Mouse (Mus musculus): ENCODE data around the gene Ubtd1.

The Ubtd1 gene

DNA sequence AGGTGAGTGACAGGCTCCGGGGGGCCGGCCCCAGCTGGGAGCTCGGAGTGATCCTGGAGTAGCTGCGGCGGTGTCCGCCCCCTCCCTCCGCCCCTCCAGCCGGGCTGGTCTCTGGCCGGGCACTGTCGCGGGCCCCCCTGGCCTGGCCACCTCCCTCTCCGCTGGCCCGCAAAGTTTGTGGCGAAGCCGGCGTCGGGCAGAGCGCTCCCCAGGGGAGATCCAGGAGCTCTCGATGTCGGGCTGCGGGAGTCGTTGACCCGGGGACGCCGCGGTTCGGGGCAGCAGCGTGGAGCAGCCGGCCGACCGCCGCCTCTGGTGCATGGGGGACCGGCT lies at the start of gene Ubtd1:
Ubtd1 (plus strand) TSS at position 169 of the 333 bp plus-strand sequence.
- DNase-seq (ENCODE audit: low spot score), result no peak

DNA sequence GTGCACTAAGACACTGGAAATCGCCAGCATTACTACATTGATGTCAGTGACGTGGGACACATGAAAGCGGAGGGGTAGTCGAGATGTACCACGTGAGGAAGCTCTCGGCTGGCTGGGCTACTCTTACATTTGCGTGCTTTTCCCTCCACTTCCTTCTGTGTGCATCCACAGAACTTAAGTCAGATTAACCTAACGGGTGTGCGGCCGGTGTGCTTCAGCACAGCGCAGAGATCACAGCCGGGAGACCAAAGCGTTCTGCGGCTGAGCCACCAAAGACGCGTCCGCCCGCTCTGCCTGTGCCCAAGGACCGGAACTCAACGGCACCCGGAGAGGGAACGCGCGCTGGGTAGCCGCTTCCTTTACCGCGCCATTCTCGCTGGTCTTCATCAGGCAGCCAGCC lies 48.9 kb upstream of the Ubtd1 start:
- peak; percentile 32 for DNase-seq (ENCODE audit: low spot score)

DNA sequence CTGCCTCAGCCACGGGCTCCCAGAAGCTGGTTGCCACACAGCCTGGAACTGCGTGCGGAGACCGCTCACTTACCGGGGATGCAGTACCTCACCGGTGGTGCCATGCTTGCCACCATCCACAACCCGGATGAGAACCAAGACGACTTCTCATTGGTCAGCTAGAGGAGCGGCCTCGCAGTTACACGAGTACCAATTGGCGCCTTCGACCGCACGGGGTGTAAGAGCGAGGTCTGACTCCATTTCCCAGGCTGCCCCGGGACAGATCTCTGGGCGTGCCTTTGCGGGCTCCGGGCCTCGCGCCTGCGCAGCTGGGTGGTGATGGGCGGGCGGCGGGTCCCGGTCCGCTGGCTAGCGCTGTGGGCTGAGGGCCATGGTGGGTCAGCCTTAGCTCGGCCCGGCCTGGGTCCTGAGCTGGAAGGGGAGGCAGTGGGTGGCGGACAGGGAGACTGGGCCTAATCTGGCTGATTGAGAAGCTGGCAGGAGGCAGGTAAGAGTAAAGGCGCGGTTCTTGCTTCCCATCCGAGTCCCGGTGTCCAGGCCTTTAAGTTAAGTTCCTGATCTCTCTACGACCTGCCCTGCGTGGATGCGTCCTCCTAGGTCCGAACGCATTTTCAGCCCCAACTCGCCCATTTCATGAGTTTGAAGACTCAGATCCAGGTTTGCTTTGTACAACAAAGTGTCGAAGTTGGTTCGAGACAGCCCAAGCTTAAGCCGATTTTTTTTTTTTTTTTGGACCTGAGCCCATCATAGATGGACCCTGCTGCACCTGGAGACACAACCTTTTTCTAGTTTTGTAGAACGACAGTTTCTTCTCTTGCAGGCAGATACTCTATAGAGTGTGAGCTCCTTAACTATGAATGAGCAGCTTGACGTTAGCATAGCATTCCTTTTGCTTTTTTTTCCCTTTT lies 48.1 kb upstream of the Ubtd1 start, which contains the start of the genes Exosc1 and Zdhhc16:
Exosc1 (minus strand) TSS at position 245 of the 908 bp plus-strand sequence.
Zdhhc16 (plus strand) TSS at position 302 of the 908 bp plus-strand sequence.
- DNase-seq (ENCODE audit: low spot score), result peak; percentile 99

DNA sequence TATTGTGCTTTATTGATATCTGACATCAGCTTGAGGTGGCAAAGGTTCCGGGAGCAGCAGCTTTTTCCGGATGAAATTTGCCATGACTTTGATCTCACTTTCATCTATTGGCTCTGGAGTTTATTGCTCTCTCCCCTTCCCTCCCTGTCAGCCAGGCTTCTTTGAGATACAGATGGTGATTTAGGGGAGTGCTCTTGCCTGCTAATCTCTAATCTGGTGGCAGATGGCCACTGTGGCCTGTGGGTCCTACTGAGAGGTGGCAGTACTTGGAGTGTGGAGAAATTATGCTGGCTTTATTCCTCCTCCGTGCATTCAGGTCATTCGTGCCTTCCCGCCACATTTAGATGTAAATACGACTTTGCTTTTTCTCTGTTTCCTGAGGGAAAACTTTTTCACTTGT lies 47.4 kb upstream of the Ubtd1 start:
- no peak for DNase-seq (ENCODE audit: low spot score)

DNA sequence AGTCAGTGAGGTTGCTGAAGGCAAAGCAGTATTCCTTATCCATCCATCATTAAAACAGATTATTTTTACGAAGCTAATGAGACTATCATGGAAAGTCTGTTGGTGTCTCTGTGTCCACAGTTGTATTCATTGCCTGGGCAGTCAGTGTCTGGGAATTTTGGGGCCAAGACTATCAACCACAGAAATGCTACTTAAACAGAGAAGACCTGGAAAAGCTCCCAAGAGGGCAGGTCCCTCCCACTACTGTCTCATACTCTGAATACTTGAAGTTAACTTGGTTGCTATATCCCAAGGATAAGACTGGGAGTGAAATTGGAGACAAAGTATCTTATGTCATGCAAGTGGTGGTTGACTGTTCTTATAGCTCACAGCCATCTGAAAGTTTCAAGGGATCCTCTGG lies 45.6 kb upstream of the Ubtd1 start:
- no peak for DNase-seq (ENCODE audit: low spot score)

DNA sequence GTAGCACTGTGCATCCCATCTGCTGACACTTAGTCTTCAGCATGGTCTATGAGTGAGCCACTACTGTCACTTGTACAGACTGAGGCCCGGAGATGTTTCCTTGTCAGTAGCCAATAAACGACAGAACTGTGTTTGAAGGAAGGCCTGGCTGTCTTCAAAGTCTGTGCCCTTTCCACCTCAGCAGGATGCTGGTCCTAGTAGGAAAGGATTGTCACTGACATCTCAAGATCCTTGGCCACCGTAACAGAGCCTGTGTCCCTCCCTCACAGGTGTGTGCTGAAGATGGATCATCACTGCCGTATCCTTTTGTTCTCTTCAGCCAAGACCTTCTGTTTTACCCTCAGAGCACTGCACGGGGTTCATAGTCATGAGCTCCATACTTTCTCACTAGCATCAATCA lies 43.0 kb upstream of the Ubtd1 start:
- DNase-seq (ENCODE audit: low spot score), result no peak

DNA sequence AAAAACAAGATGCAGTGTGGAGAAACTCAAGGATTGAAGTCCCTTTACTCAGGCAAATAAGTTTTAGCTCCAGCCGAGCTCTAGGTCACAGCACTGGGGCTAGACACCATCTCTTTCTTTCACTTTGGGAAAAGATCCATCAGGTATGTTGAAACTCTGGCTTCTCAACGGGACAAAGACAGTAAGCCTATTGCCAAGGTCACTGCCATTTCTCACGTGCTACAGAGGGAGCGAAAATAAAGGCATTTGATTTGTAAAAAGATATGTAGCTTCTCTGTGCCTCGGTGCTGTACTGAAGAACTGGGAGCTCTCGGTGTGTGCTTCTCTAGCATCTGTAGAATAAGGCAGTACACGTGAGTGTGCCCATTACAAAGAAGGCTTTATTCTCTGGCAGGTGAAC lies 37.7 kb upstream of the Ubtd1 start:
- DNase-seq (ENCODE audit: low spot score), result no peak

DNA sequence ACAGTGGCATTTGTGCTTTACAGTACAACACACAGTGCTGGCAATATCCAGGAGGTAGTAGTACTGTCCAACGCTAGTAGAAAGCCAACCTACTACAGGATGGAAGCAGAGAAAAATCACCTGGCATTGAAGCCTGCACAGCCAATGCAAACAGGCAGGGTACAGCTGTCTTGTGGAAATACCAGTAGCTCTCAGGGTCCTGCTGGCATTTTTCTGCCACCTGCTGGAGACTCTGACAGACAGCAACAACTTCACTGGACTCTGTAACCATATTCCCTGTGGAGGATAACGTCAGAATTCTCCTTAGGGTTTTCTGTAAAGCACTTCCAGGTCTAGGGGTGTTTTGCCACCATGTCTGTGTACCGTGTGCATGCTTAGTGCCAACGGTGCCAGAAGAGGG lies 29.3 kb upstream of the Ubtd1 start:
- DNase-seq (ENCODE audit: low spot score), result no peak

DNA sequence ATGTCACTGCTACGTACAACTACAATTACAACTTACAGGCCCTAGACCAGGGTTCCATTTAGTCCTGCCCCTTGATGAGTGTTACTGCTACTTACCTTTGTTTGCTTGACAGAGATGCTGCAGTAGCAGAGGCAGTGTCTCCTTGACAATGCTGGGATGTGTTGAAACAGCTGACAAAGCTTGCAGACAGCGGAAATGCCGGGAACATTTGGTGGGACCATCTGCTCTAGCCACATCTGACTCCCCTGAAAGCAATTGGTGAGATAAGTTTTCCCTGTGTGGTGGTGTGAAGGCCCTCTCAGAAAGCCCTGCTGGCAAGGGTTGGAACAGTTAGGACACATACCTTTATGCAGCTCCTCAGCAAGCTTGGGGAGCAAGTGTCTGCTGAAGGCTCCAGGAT lies 28.0 kb upstream of the Ubtd1 start:
- DNase-seq (ENCODE audit: low spot score), result no peak

DNA sequence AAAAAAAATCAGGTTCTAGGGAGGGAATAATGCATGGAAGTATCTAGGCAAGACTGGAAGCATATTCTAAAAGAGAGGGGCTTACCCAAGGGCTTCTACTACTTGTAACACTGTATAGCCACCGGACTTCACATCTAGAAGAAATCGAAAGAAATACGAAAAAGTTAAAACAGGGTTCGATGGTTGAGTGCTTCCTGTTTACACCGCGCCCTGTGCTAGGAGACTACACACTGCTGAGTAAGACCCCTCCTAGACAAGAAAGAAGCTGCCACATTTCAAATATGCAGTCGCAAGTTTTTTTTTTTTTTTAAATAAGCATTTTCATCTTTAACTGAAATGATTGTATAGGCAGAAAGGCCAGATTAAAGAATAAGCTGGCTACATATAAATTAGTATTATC lies 11.9 kb upstream of the Ubtd1 start:
- no peak for DNase-seq (ENCODE audit: low spot score)

DNA sequence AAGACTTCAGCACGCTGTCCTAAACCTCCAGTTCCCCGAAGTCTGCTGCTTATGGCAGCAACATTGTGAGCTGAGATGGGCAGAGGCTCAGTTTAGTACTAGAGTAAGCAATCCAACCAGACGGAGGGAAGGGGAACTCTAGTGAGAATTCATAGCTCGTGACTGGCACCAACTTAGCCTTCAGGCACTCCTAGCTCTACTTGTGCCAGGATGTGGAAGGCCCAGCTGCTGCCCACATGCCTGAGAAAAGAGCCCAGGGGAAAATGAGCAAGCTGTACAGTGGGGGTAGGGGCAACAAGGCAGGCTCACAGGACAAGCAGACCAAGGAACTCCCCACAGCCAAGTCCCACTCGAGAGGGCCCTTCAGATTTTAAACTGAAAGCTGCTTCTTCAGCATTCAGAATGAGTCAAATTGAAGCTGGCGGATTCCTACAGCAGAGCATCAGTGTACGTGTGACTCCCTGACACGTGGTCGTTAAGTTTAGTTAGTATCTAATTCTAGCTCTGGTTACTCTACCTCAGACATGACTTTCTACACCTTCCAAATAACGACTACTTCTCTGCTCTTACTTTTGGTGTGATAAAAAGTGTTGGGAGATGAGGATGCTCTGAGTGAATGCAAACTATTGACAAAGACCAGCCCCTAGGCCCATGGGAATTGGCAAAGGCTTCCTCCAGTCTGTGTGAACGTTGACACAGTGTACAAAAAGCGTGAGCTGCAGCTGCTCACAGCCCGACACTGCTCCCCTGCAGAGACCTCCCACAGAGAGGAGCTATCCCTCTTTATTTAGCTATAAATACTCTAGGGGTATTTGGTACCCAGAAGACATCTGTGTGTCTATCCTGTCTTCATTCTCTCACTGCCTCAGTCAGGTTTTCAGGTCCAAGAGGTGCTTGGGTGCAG lies 7.4 kb upstream of the Ubtd1 start:
- DNase-seq (ENCODE audit: low spot score), result no peak

DNA sequence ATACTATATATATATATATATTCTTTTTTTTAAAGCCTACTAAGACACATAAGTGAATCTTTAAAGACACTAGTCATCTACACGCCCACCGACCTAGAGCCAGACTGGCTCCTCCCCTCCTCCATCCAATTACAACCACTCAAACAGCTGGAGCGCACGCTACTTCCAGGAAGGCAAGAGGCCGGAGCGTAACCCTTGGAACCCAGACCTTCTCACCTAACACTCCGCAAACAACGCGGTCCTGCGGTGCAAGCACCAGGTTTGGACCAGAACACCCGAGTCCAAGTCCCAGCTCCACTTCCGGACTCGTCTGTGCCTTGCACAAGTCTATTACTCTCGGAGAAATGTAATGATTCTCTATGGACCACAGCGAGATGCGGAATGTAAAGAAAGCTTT lies 1.1 kb upstream of the Ubtd1 start:
- DNase-seq (ENCODE audit: low spot score), result peak; percentile 84

DNA sequence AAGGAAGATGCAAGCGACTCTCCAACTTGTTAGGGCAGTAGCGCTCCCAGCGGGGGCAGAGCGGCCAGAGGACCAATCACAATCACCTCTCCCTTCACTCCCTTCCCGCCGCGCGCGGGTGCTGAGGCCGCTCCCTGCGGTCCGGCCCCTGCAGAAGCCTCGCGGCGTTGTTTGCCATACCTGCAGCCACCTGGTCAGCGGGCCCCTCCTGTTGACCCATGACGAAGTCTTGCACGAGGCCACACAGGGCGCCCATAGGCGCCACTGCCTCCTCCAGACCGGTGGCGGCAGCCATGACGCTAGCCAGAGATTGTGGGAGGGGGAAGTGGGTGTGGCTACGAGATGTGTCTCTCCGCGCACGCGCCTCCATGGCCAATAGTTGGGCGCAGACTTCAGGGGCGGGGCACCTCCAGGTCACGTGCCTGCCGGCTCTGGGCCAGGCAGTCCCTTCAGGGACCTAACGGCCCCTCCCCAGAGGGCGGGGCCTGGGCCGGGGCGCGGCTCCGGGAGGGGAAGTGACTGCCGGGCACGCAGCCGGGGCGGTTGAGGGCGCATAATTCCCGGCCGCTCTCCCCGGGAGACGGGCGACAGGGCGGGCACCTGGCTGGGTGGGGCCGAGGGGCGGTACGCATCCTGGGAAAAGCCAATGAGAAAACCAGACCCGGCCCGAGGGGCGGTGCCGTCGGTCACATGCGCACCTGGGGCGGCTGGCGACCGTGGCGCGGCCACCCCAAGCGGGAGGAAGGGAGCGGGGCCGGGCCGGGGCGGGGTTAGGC lies 556 bp upstream of the Ubtd1 start, which contains the start of gene Mms19:
Mms19 (minus strand) TSS at position 339 of the 776 bp plus-strand sequence.
- peak; percentile 100 for DNase-seq (ENCODE audit: low spot score)

DNA sequence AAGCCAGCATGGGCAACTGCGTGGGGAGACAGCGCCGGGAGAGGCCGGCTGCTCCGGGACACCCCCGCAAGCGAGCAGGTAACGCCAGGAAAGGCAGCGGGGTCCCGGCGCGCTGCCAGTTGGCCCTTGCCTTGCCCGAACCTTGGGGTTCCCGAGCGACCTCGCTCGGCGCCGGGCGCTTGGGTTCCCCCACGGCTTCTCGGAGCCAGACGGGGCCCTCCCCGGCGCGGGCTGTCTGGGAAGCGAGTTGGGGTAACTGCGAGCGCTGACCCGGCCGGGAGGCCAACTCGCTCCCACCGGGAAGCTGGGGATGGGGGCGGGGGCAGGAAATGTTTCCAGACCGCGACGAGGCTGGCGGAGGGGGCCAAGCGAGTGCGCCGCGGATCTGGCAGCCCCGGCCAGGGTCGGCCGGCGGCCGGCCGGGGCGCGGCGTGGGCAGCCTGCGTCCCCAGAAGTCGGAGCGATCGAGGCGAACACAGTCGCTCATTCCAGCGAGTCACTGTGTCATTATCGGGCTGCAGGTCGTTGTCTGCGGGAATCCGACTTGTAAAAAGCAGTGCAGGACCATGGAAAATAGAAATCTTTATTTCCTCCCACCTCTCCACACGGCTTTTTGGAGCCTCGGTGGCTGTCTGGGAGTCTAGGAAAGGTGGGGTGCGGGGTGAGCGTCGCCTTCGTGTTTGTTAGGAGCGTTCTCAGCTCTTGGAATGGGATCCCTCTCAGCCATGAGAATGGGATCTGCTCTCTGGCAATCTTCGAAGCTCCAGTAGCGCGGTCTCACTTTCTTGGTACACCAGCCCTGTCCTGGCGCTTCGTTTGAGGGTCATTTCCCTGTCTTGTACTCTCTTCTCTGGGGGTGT lies 598 bp downstream of the Ubtd1 start:
- DNase-seq (ENCODE audit: low spot score), result peak; percentile 46

DNA sequence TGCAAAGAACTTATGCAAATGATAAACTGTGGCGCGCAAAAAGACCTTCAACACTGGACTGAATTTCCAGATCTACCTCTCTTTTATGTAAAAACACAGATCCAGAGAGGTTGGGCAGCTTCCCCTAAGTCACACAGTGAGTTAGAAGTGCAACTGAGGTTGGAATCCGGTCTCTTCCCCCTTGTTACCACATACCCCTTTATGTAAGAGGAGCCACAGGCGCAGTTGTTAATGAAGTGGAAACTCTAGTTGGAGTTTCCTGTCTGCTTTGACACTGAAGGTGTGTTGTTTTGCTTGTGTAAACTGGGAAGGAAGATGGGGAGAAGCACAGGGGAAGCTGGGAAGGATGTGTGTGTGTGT lies 1.2 kb downstream of the Ubtd1 start:
- peak; percentile 25 for DNase-seq (ENCODE audit: low spot score)

DNA sequence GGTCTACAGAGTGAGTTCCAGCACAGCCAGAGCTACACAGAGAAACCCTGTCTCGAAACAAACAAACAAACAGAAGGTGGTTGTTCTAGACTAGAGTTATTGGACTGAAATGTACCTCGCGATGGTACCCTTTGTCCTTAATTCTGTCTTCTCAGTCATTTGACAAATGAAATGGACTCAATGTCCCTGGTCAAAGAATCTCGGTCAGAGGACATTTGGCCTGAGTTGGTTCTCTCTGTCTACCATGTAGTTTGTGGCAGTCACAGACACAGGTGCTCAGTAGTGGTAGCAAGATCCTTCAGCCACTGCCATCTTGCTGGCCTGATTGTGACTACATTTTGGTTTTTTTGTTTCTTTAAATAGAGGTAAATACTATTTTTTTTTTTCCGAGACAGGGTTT lies 4.4 kb downstream of the Ubtd1 start:
- no peak for DNase-seq (ENCODE audit: low spot score)

DNA sequence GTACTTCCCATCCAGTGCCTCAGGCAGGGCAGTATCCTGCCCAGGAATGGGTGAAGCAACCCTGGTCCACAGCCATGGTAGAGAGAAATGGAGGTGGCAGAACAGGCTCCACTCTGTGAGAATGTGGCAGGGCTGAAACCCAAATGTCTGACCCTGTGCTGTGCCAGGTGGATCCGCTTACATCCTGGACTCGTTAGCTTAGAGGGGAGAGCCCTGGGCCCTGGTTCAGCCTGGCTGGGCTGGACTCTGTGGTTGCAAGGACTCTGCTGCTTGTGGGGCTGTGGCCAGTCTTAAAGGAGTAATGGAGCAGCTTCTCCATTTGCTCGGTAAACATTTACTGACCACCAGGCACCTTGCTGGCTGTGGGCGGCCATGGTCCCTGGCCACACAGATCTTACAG lies 5.6 kb downstream of the Ubtd1 start:
- no peak for DNase-seq (ENCODE audit: low spot score)

DNA sequence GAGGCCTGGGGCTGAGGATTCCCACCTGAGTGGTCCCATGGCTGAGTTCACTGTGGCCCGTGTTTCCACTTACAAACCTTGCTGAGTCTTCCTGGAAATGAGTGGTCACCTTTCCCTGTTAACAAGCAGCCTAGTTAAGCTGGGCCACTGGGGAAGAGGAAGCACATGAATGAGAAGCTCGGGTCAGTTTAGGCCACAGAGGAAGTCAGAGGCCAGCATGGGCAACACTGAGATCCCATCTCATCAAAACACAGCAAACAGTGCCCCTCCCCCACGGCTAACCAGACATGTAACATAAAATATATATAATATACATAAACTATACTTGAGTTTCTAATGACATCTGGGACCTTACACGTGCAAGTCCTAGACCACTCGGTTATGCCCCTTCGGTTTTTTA lies 8.2 kb downstream of the Ubtd1 start:
- DNase-seq (ENCODE audit: low spot score), result no peak

DNA sequence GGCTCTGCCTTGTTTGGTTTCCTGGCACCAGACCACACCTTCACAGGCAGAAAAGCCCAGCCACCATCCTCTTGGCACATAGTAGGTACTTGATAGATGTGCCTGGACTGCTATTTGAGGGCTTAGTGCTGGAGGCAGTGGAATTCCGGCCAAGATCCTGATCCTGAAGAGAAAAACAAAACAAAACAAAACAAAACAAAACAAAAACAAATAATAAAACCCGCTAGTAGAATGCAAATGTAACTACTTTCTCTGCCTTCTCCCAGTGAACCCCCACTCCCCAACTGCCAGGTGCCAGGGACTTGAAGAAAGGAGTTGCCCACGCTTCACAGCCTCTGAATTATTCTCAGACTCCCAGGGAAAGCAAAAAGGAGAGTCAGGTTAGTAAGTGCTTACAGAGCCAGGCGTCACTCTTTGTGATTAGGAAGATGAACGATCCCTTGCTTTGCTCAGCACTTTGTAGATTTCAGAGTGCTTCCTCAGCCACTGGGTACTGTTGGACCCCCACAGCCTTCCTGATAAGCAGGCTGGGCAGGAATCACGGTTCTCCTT lies 10.4 kb downstream of the Ubtd1 start:
- no peak for DNase-seq (ENCODE audit: low spot score)

DNA sequence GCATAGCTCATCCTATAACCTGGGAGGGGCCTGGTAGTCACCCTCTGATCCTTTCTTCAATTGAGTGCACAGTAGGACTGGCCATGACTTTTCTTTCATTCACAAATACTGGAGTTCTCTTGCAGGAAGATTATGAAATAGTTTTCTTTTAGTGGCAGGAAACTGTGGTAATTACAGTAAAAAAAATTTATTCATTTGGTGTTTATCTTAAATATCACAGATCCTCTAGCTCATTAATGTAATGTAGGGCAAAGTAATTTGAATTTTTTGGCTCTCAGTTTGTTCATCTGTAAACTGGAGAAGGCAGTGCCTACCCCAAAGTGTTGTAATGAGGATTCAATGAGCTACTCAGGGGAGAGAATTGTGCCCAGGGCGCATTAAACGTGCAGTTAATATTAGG lies 11.4 kb downstream of the Ubtd1 start:
- no peak for DNase-seq (ENCODE audit: low spot score)

DNA sequence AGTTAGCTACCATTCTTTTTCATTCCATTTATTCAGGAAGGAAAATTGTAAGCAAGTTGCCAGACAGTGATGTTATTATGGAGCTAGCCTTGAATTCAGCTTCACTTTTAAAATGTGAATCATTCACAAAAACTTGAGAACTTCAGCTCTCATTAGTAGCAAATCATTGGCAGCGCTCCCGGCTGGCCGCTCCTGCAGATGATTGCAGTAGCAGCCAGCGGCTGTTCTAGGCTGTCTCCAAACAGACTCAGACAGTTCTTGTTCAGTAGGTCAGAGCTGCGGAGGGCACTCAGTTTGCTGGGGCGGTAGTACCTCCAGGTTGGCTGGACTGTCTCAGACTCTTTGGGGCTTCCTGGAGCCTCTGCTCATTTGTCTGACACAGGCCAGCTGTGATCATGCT lies 11.9 kb downstream of the Ubtd1 start:
- DNase-seq (ENCODE audit: low spot score), result no peak

Measured in embryo, embryonic 10 days (tissue).